Mouse (Mus musculus): ENCODE results near the gene Scarb1.

The Scarb1 gene

DNA sequence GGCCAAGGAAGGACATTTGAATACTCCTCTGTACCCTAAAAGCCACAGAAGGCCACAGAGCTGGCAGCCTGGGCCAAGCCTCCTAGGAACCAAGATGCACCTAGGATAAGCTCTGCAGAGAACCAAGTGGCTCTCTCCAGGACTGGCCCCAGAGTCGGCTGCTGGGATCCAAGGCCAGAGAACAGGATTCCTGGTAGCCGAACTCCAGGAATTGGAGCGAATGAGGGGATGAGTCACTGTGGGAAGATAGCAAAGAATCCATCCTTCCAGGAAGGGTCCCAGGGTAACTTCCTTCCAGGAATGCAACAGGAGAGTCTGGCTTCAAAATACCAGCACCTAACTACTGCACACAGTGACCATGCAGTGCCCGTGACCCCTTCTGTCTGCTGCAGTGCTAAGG, 8.6 kb downstream of the Scarb1 start:
- no peak for DNase-seq (ENCODE audit: low spot score in 2 of 2)

DNA sequence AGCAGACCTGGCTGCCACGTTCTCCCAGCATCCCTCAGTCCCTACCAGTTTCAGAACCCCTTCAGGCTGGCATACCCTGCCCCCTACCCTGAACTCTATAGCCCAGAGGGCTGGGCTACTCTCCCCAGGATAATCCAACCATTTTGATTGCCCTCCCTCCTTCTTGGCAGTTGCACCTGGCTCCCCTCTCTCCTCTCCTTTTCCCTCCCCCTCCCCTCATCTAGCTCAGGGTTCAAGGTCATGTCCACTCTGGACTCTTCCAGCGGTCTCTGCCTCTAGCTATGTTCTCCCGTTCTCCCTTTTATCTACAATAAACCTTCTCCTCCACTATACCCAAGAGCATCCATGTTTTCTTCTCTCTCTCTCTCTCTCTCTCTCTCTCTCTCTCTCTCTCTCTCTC, 9.1 kb downstream of the Scarb1 start:
- no peak for DNase-seq (ENCODE audit: low spot score in 2 of 2)

DNA sequence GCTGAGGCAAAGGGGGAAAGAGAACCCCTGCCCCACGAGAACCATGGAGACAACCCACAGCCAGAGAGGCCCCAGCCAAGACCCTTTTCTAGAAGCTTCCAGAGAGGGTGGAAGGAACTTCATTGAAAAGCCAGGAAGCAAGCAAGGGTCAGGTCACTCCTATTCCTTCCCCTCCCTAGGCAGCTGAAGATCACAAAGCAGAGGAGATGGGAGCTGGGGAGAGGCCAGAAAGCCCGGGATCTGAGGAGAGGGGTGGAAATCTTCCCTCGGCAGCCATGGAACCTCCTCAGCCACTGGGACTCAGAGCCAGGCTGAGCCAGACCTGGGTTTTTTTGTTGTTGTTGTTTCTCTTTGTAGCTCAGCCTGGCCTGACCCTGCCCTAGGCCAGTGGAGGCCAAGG, 9.8 kb downstream of the Scarb1 start:
- no peak for DNase-seq (ENCODE audit: low spot score in 2 of 2)

DNA sequence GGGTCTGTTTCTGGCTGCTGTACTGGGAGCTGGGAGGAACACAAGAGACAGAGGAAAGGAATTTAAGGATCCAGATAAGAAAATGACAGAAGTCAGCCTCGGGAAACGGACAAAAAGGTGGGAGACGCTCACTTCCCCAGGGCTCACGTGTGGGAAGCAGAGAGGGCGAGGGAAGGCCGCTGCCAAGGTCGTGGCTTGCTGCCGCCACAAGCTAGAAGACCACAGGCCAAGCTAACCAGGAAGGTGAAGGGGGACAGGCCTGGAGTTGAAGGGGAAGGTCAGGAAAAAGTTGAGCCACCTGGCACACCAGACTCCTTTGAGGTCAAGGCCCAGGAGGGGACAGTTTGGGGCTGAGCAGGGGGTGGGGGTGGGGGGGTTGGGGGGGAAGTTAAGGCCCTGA, 10.2 kb downstream of the Scarb1 start:
- no peak for DNase-seq (ENCODE audit: low spot score in 2 of 2)

DNA sequence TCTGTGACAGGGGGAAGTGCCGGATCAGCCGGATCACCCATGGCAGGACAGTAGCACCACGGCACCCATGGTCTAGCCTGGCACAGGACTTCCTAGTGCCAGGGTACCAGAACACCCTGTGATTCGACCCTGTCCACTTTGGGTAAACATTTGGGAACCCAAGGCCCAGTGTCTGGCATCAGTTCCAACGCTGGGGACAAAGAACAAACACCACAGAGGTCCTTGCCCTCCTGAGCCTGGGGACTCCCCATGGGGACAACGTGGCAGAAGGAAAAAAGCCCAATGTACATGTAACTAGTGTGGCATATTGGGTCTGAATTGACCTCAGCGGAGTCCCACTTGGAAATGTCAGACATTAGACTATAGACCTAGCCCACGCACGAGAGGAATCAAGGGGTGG, 10.7 kb downstream of the Scarb1 start:
- DNase-seq (ENCODE audit: low spot score in 2 of 2), result no peak

DNA sequence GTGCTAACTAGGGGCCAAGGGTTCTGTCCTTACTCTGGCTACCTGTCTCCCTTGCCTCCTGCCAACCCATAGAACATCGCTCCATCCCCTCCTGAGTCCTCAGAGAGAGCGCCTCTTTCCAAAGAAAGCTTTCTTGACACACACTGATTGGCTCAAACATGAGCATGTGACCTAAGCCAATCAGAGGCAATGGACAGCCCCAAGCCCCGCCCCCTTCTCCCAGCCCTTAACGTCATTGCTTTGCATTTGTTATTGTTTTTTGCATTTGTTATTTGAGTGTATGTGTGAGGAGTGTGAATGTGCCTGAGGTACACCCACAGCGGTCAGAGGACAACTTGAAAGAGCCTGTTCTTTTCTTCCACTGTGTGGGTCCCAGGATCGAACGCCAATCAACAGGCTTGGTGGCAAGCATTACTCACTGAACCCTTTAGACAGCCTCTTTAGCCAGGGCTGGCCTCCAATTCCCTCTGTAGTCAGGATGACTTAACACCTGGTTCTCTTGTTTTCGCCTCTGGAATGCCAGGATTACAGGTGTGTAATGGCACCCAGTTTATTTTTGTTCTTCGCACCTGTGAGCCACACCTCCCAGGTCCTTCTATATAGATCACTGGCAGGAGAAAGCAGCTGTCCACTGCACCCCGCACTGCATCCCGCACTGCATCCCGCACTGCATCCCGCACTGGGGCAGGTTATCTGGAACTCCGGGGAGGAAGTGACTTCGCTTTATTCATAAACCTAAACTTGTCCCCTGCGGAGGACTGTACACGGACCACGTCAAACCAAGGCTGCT, 13.1 kb downstream of the Scarb1 start:
- no peak for DNase-seq (ENCODE audit: low spot score in 2 of 2)

DNA sequence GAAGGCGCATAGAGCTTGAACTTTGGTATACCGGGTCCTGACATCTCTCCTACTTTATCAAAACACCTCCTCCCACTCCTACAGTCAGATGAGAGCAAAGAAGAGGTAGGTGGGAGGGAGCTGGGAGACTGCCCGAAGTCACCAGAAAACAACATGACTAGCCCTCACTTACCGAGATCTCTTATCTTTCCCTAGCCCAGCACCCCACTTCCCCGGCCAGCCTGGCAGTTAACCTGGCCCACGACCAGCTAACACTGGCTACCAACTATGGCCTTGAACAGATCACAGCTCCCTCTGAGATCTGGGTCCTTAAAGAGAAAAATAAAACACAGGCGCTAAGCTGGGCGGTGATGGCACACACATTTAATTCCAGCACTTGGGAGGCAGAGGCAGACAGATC, 14.5 kb downstream of the Scarb1 start:
- no peak for DNase-seq (ENCODE audit: low spot score in 2 of 2)

DNA sequence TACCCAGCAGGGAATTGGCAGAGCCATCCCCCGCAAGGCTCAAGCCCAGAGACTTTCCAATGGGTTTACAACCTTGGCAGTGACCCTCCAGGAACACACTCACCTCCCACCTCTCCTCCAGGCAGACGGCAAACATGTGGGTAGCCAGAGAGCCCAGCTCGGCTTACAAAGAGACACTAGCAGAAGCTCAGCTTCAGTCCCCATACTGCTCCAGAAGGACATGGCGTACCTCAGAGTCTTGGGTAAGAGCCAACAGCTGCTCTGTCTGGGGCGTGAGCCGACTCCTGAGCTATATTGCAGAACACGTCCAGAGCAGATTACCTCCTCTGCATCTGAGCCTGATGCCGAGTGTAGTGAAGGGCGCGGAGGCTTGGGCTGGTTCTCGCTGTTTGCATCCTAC, 15.0 kb downstream of the Scarb1 start:
- peak in 1 of 2 experiments; percentile 31 for DNase-seq (ENCODE audit: low spot score in 2 of 2)

DNA sequence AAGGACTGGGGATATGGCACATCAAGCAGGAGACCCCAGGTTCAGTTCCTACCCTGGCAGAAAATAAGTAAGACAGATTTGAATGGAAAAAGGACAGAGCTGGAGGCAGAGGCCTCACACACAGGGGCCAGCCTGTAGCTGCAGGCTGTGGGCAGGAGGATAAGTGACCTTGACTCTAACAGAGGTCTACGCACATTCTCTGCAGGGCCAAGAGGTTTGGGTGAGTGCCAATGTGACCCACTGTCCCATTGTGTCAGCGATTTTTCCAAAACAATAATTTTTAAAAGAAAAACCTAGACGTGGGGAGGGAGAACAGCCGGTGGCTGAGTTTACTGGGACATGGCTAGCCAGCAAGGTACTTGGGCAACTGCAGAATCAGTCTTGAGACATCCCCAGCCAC, 15.6 kb downstream of the Scarb1 start:
- no peak for DNase-seq (ENCODE audit: low spot score in 2 of 2)

DNA sequence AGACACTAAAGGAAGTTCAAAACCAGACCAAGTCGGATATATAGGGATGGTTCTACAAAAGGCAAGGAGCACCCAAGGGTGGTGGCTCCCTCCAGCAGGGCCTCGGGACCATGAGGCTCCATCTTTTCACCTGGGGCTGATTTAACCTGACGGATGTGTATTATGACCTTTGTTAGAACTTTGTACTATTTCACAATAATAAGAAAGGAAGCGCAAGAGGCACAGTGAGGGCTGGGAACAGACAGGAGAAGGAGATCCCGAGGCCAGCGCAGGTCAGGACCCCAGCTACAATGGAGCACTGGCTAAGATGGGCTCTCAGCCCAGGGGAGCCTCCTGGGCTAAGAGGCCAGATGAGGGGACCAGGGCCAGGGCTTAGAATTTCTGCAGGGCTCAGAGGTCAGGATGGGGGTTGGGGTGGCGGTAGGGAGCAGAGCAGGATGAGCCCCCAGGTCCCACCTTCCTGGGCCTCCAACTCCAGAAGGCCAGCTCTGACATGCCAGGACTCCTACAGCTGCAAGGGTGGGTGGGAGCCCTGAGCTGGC, 16.9 kb downstream of the Scarb1 start:
- DNase-seq (ENCODE audit: low spot score in 2 of 2), result no peak

DNA sequence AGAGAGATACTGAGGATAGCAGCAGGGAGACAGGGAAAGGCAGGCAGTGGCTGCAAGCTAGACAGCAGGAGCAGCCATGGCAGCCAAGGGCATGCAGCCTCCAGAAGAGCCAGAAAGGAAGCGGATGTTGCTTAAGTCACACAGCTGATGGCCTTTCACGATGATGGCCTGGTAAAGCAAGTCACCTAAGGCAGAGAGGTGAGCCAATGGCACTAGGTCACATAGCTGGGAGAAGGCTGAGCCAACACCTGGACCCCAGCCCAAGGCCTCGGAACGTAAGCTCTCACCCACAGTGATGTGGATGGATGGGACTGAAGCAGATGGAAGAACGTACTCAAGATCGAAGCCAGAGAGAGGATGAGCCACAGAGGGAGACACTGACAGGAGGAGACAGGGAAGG, 17.8 kb downstream of the Scarb1 start:
- DNase-seq (ENCODE audit: low spot score in 2 of 2), result no peak

DNA sequence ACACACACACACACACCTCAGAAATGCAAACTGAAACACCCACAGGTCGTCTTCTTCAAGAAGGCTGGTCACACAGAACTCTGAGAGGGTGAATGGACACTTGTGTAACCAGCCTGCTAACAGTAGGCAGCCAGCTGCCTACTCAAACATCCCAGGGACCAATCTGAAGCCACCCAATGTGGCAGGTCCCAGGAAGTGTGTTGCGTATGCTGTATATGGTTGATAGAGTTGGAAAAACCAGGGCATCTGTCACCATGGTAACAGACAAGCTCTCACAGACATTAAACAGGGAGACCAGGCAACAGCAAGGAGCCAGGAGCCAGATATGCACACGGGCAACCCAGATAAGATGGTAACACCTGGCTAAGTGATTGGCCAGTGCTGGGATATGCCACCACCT, 19.1 kb downstream of the Scarb1 start:
- DNase-seq (ENCODE audit: low spot score in 2 of 2), result peak; percentile 35 to 45

DNA sequence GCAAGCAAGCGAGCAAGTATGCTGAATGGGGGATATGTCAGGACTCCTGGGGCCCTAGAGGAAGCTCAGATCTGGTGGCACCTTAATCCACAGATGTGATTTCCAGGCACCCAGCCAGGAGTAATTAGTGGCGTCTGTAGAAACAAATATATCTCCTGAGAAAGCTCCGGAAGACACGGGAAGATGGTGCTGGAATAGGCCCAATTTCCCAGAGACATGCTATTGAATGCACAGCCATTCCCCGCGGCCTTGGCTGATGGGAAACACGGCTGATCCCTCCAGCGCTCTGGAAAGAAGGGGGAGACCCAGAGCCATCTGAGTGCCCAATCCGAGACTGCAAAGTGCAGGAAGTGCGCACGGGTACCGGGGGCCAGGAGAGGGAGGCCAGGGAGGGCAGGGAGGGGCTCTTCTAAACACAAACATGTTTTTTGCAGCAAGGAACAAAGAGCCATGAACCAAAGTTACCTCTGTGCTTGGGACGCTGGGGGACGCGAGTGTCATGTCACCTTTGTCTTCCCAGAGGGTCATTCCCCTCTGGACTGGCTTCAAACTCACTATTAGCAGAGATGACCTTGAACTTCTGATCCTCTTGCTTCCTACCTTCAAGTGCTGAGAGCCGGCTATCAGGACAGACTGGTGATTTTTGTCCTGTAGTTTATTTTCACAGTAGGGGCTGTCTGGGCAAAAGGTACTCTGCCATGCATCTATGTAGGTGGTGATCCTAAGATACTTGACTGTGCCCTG, 21.7 kb downstream of the Scarb1 start:
- DNase-seq (ENCODE audit: low spot score in 2 of 2), result peak in 1 of 2 experiments; percentile 18

DNA sequence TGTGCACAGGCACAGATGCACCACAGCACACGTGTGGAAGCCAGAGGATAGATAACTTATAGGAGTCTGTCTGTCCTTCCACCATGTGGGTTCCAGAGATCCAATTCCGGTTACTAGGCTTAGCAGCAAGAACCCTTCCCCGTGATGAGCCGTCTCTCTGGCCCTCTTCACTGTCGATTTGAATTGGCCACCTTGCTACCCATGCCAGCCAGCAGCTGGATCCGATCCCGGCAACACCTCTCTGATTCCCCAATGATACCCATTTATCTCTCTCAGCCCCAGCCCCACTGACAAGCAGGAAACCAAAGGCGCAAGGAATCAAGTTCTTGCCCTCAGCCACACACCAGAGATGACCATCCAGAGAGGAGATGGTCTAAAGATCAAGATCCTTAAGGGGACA, 22.9 kb downstream of the Scarb1 start:
- DNase-seq (ENCODE audit: low spot score in 2 of 2), result no peak

DNA sequence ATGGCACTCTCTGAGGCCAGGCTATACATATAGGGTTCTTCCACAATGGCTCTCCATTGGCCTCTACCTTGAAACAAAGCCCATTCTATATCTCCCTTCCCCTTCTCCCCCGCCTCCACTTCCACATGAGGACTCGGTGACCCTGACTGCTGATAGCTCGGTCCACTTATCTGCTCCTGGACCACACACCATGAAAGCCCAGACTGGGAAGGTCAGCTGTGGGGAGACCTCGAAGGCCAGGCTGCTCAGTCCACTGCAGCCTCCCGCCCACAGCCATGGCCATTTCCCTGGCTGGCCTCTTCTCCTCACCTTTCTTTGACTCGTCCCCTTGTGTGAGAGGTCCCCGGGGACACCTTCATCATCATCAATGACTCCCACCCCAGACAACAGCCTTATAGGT, 23.6 kb downstream of the Scarb1 start:
- no peak for DNase-seq (ENCODE audit: low spot score in 2 of 2)

DNA sequence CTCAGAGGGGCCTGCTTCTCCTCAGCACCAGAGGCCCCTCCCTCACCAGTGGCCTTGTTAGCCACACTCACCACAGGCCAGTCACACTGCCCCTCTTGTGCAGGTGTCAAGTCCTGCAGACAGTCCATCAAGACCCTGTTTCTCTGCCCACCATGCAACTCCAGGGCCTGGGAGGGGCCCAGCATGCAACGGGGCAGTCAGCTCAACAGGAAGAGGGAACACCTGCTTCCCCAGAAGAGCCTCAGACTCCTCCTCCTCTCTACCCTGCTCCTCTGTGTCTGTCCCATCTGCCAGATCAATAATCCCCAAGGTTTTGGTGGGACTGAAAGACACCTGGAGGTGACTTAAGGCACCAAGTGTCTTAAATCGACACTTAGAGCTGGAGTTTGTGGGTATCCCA, 24.1 kb downstream of the Scarb1 start:
- DNase-seq (ENCODE audit: low spot score in 2 of 2), result no peak

DNA sequence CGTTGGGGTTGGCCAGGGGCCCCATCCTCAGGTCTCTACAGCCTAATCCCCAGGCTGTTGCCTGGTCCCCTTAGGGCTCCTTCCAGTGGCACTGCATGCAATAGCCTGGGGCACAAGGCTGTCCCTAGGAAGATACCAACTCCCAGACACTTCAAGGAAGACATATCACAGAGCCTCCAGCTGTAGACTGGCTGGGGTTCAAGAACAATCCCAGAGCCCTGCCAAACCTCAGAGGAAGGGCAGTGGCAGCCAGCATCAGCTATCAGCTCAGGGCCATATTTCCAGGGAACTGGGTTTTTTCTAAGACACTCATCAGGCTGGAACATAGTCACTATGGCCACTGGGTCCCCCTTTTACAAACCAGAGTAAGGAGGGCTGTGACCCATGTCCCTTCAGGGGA, 25.8 kb downstream of the Scarb1 start:
- DNase-seq (ENCODE audit: low spot score in 2 of 2), result no peak

DNA sequence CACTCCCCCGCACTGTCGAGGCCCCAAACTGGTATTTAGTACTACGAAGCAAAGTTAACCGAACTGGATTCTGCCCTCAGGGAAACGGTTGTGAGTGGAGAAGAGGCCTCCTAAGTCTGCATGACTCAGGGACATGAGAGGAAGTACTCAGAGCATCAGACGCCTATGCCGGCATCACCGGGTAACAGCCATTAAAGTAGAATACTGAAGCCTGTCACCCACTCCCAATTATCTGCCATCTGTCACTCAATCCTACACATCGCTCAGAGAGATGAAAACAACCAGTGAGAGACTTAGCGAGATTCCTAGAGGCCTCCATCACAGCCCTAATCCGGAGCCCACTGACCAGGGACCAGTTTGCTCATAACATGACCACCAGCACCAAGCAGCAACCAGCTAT, 26.9 kb downstream of the Scarb1 start:
- DNase-seq (ENCODE audit: low spot score in 2 of 2), result no peak

DNA sequence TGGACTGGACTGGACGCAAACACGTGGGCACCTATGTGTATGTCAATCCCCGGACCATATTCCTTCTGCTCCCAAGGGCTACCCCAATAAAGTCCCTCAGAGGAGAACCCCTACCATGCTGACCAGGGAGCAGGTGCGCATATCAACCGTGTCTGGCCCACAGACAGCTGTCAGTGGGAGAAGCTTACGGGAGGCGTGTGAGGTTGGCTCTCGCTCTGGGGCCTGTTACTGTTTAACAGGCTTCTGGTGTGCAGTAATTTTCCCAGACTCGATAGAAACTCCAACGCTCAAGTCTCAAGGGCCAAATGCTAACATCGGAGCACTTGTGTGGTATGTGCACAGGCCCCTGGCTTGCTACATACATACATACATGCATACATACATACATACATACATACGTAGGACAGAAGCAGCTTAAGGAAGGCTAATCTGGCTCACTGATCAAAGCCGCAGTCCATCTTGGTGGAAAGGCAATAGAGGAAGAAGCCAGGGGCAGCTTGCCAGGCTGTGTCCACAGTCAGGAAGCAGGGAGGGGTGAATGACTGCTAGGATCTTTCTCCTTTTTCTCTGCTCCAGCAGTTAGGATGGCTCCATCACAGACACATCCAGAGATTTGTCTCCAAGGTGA, 27.8 kb downstream of the Scarb1 start:
- DNase-seq (ENCODE audit: low spot score in 2 of 2), result no peak

DNA sequence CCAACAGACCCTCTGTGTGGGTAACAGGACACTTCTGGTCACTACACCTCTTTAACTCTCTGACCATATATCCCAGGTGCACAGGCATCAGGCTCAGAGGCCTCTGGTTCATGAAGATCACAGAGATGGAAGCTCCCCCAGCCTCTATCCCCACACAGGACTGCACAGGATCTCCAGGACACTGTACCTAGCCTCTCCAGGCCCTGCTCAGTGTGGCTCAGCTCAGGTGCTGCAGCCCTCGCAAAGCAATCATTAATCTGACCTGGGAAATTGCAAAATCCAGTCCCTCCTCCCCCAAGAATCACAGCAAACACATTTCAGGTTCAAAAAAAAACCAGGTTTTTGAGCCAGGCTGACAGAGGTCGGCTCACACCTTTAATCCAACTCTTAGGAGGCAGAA, 29.9 kb downstream of the Scarb1 start:
- no peak for DNase-seq (ENCODE audit: low spot score in 2 of 2)

DNA sequence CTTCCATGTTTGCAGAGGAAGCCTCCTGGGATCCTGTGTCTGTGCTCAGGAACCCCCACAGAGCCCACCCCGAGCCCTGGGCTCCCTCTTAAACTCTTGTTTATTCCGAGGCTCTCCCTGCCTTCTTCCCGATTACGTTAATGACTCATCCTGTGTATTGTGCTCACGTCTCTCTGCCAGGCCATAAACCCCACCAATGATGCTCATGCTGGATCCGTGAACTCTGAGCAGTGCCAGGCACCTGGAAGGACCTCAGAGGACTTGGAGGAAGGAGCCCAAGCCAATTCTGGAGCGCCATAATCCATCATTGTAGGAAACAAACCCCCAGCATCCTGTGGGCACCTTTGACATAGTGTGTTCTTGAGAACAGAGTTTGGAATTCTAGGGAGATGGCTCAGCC, 31.7 kb downstream of the Scarb1 start:
- DNase-seq (ENCODE audit: low spot score in 2 of 2), result no peak

DNA sequence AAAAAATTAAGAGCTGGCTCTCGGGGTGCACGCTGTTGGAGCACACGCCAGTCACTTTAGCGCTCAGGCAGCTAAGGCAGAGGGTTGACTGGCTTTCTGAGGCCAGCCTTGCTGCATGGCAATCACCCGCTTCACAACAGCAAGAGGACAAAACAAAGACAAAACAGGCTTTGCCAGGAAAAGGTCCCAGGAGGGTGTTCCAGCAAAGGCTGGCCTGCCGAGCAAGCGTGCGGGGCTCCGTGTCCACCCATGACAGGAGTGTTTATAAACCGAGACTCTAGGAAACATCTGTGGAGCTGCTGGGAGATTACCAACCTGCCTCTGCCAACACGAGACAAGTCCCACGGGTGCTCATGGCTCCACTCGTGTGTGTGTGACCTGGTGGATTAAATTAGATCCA, 34.1 kb downstream of the Scarb1 start:
- DNase-seq (ENCODE audit: low spot score in 2 of 2), result no peak

DNA sequence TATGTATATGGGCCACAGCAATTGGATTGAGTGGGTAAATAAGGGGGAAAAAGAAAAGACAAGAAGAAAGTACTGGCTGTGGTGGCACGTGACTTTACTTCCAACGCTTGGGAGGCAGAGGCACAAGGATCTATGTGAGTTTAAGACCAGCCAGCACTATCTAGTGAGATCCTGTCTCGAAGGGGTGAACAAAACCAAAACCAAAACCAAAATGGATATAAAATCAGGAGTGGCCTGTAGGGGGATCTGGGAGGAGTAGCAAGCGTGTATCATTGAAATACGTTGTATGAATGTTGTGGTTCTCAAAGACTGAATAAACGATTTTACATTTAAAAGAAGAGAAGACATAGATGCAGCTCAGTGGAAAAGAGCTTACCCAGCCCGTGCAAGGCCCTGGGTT, 34.5 kb downstream of the Scarb1 start:
- DNase-seq (ENCODE audit: low spot score in 2 of 2), result no peak
